Mouse (Mus musculus): ENCODE measurements around the gene Hnrnpc. TPM values are rescaled to one million over a fixed set of nuclear protein-coding genes. Genes with fewer than 3 reads are reported as not detected.
A peak's percentile ranks its signal among the peaks of the same experiment; 100 is the strongest.

The Hnrnpc gene
- total and polyA plus RNA-seq, 3 experiments, result 274 to 813 (median 370) TPM

GRCm38 (mm10) chr14:52146540-52146939, 42.7 kb upstream of the Hnrnpc start:
- dilution Hi-C loops (cut with MboI; ENCODE audit: extremely low pct_ligation_motif_present, extremely low pct_unique_long_range_greater_than_20kb, low sequenced_read_pairs), result no loop called here
- no peaks in the 10 kb centered on the region for H3K27me3 ChIP-seq (replicated peaks)
- in situ Hi-C loops (cut with MboI; ENCODE audit: low pct_ligation_motif_present, low pct_unique_long_range_greater_than_20kb, low sequenced_read_pairs), result no loop called here
- no peak overlapping the region for H3K9ac ChIP-seq (ENCODE audit: insufficient read depth, low read depth)
- H3K9me3 ChIP-seq (replicated peaks; ENCODE audit: low read length), result no peaks in the 10 kb centered on the region
- no peak overlapping the region for H3K4me3 ChIP-seq (replicated peaks in 1 of 3; ENCODE audit: low read depth in 2 of 3, low read length in 2 of 3, poor library complexity in 1 of 3)
- DNase-seq (ENCODE audit: extremely low read depth), result no peak
- H3K4me1 ChIP-seq (ENCODE audit: control insufficient read depth in 1 of 2, insufficient read depth in 2 of 2), result peaks cover 22 to 51% of the 10 kb centered on the region in 2 experiments
- no peak overlapping the region for H3K27ac ChIP-seq (ENCODE audit: insufficient read depth, low read depth)
- peaks cover 12 to 51% of the 10 kb centered on the region in 2 experiments for H3K36me3 ChIP-seq (replicated peaks in 1 of 2; ENCODE audit: control insufficient read depth in 1 of 2, insufficient read depth in 1 of 2, low read length in 1 of 2)
- 0 out of 2 replicates have a peak, but pooled peaks cover 4% of the 10 kb centered on the region for H3K79me2 ChIP-seq (replicated peaks; ENCODE audit: control insufficient read depth, extremely low read depth, insufficient read depth, poor library complexity, severe bottlenecking)
- TF ChIP-seq SMC3 (IDR thresholded peaks at IDR 0.05; ENCODE audit: low read depth, low read length), result peak; percentile 60
- peak; percentile 33 to 60; a peak in 3 of 4 replicates for TF ChIP-seq CTCF (conservative IDR thresholded peaks at IDR 0.05 in 1 of 2, IDR thresholded peaks at IDR 0.05 in 1 of 2; ENCODE audit: low read depth in 2 of 2, low read length in 2 of 2)
- peak; percentile 45 for TF ChIP-seq RAD21 (IDR thresholded peaks at IDR 0.05; ENCODE audit: low read depth, low read length)
- TF ChIP-seq ZNF384 (IDR thresholded peaks at IDR 0.05; ENCODE audit: low read depth, low read length), result no peak
- H3K4me2 ChIP-seq (ENCODE audit: insufficient read depth, low read depth, poor library complexity, severe bottlenecking), result no peak overlapping the region

GRCm38 (mm10) chr14:52144165-52144564, 40.3 kb upstream of the Hnrnpc start:
- dilution Hi-C loops (cut with MboI; ENCODE audit: extremely low pct_ligation_motif_present, extremely low pct_unique_long_range_greater_than_20kb, low sequenced_read_pairs) (no loop called here), in situ Hi-C loops (cut with MboI; ENCODE audit: low pct_ligation_motif_present, low pct_unique_long_range_greater_than_20kb, low sequenced_read_pairs) (no loop called here)
- Histone ChIP-seq H3K4me1 (ENCODE audit: control insufficient read depth in 1 of 2, insufficient read depth in 2 of 2) (peaks cover 15 to 43% of the 10 kb centered on the region in 2 experiments), H3K4me2 (ENCODE audit: insufficient read depth, low read depth, poor library complexity, severe bottlenecking) (no peak overlapping the region), H3K36me3 (replicated peaks in 1 of 2; ENCODE audit: control insufficient read depth in 1 of 2, insufficient read depth in 1 of 2, low read length in 1 of 2) (peaks cover 12 to 49% of the 10 kb centered on the region in 2 experiments), H3K27me3 (replicated peaks) (no peaks in the 10 kb centered on the region), H3K9me3 (replicated peaks; ENCODE audit: low read length) (no peaks in the 10 kb centered on the region), H3K4me3 (replicated peaks in 1 of 3; ENCODE audit: low read depth in 2 of 3, low read length in 2 of 3, poor library complexity in 1 of 3) (no peak overlapping the region), H3K79me2 (replicated peaks; ENCODE audit: control insufficient read depth, extremely low read depth, insufficient read depth, poor library complexity, severe bottlenecking) (0 out of 2 replicates have a peak, but pooled peaks cover 4% of the 10 kb centered on the region), H3K27ac (ENCODE audit: insufficient read depth, low read depth) (no peak overlapping the region), H3K9ac (ENCODE audit: insufficient read depth, low read depth) (no peak overlapping the region)
- DNase-seq (ENCODE audit: extremely low read depth), result no peak
- TF ChIP-seq MAFK (IDR thresholded peaks at IDR 0.05; ENCODE audit: insufficient replicate concordance, low read length) (no peak), NELFE (IDR thresholded peaks at IDR 0.05; ENCODE audit: low read depth, low read length) (no peak), EP300 (IDR thresholded peaks at IDR 0.05; ENCODE audit: low read length) (no peak), GABPA (IDR thresholded peaks at IDR 0.05; ENCODE audit: insufficient replicate concordance, low read depth, low read length) (no peak), MYC (IDR thresholded peaks at IDR 0.05; ENCODE audit: low read depth, low read length) (no peak)

- H3K79me2 ChIP-seq (replicated peaks; ENCODE audit: control insufficient read depth, extremely low read depth, insufficient read depth, poor library complexity, severe bottlenecking), result 0 out of 2 replicates have a peak, but pooled peaks cover 4% of the 10 kb centered on the region
- peak overlapping the region; percentile 88 for H3K4me2 ChIP-seq (ENCODE audit: insufficient read depth, low read depth, poor library complexity, severe bottlenecking)
- H3K36me3 ChIP-seq (replicated peaks in 1 of 2; ENCODE audit: control insufficient read depth in 1 of 2, insufficient read depth in 1 of 2, low read length in 1 of 2), result peaks cover 12 to 32% of the 10 kb centered on the region in 2 experiments
These were observed 37.8 kb upstream of the Hnrnpc start for GRCm38 (mm10) chr14:52141445-52142127.

More at GRCm38 (mm10) chr14:52141445-52142127, 37.8 kb upstream of the Hnrnpc start:
- Histone ChIP-seq H3K27me3 (replicated peaks) (no peaks in the 10 kb centered on the region), H3K4me3 (replicated peaks in 1 of 3; ENCODE audit: low read depth in 2 of 3, low read length in 2 of 3, poor library complexity in 1 of 3) (peak overlapping the region; percentile 50 to 72 (median 61)), H3K9me3 (replicated peaks; ENCODE audit: low read length) (no peaks in the 10 kb centered on the region), H3K9ac (ENCODE audit: insufficient read depth, low read depth) (peak overlapping the region; percentile 93), H3K27ac (ENCODE audit: insufficient read depth, low read depth) (peak overlapping the region; percentile 38), H3K4me1 (ENCODE audit: control insufficient read depth in 1 of 2, insufficient read depth in 2 of 2) (peaks cover 13 to 34% of the 10 kb centered on the region in 2 experiments)
- dilution Hi-C loops (cut with MboI; ENCODE audit: extremely low pct_ligation_motif_present, extremely low pct_unique_long_range_greater_than_20kb, low sequenced_read_pairs) (no loop called here), in situ Hi-C loops (cut with MboI; ENCODE audit: low pct_ligation_motif_present, low pct_unique_long_range_greater_than_20kb, low sequenced_read_pairs) (no loop called here)
- TF ChIP-seq CTCF (conservative IDR thresholded peaks at IDR 0.05 in 1 of 2, IDR thresholded peaks at IDR 0.05 in 1 of 2; ENCODE audit: low read depth in 2 of 2, low read length in 2 of 2) (no peak), POLR2A (IDR thresholded peaks at IDR 0.05; ENCODE audit: low read depth, low read length) (0 out of 2 replicates have a peak, but pooled peaks have one; percentile 6), USF1 (IDR thresholded peaks at IDR 0.05; ENCODE audit: low read depth, low read length) (no peak), SIN3A (IDR thresholded peaks at IDR 0.05; ENCODE audit: low read length) (peak; percentile 22; the same call in 1 of the 2 replicates), JUN (IDR thresholded peaks at IDR 0.05; ENCODE audit: insufficient read depth, low read depth, low read length) (no peak), BHLHE40 (IDR thresholded peaks at IDR 0.05; ENCODE audit: low read depth, low read length) (0 out of 2 replicates have a peak, but pooled peaks have one; percentile 14), TBP (conservative IDR thresholded peaks at IDR 0.05; ENCODE audit: low read depth, low read length) (0 out of 2 replicates have a peak, but pooled peaks have one; percentile 3), MXI1 (IDR thresholded peaks at IDR 0.05; ENCODE audit: low read depth, low read length) (0 out of 2 replicates have a peak, but pooled peaks have one; percentile 40)
- DNase-seq (ENCODE audit: extremely low read depth), result no peak

All from CH12.LX (cell line).